Mouse (Mus musculus) liver, embryonic 16.5 days (tissue): ENCODE measurements around the gene Gm21972. TPM values are rescaled to one million over a fixed set of nuclear protein-coding genes. Genes with fewer than 3 reads are reported as not detected.

Experiments used
- ATAC-seq: fragments of 200-750 bp; cut with Nextera tagmentation; 2 replicates; pipeline ENCODE4 v1.8.0; 2017; ENCODE audit warnings: low read depth, mild to moderate bottlenecking, moderate number of reproducible peaks, moderate library complexity
- H3K27ac ChIP-seq: fragments of 300-500 bp; sonication (generic); 2 replicates; pipeline ENCODE4 v1.5.1; 2014; ENCODE audit warnings: mild to moderate bottlenecking, low read length
- H3K27me3 ChIP-seq: fragments of 300-500 bp; sonication (generic); 2 replicates; pipeline ENCODE4 v1.6.1; 2014; ENCODE audit warnings: low read depth, low read length, mixed read lengths; ENCODE audit not compliant: control insufficient read depth, insufficient read depth
- H3K36me3 ChIP-seq: fragments of 300-500 bp; sonication (generic); 2 replicates; pipeline ENCODE4 v1.6.1; 2014; ENCODE audit warnings: mild to moderate bottlenecking; ENCODE audit not compliant: control insufficient read depth, insufficient read depth
- H3K4me1 ChIP-seq: fragments of 300-500 bp; sonication (generic); 2 replicates; pipeline ENCODE4 v1.6.1; 2014; ENCODE audit warnings: low read depth, low read length, mixed read lengths; ENCODE audit not compliant: control insufficient read depth
- H3K4me2 ChIP-seq: fragments of 300-500 bp; sonication (generic); 2 replicates; pipeline ENCODE4 v1.6.1; 2014; ENCODE audit warnings: low read depth, low read length, mixed read lengths
- H3K4me3 ChIP-seq: fragments of 300-500 bp; sonication (generic); 2 replicates; pipeline ENCODE4 v1.5.1; 2014; ENCODE audit warnings: low read depth, mild to moderate bottlenecking, low read length
- H3K9ac ChIP-seq: fragments of 300-500 bp; sonication (generic); 2 replicates; pipeline ENCODE4 v1.6.1; 2014; ENCODE audit warnings: low read depth, low read length
- H3K9me3 ChIP-seq: fragments of 300-500 bp; sonication (generic); replicated peaks from 2 replicates; pipeline ENCODE4 v1.6.1; 2016; ENCODE audit warnings: low read length; ENCODE audit not compliant: control insufficient read depth
- WGBS: fragments of 180-500 bp; shearing (Covaris S2); extraction: QIAGEN DNeasy Blood & Tissue Kit; methylation state at CpG from one replicate; pipeline ENCODE4 v1.1.7; 2014; ENCODE audit not compliant: insufficient replicate concordance; 5-methylcytosine and 5-hydroxymethylcytosine counted together
- polyA plus RNA-seq: library from polyadenylated mRNA; unstranded; fragments of >200 nt; fragmentation: Nextera tagmentation; extraction: Ambion mirVana; gene quantifications from 2 replicates; pipeline ENCODE4 v1.2.1, GENCODE M21; 2015

Gene Gm21972
- polyA plus RNA-seq, 1 experiment from 2014 or later = not detected

DNA sequence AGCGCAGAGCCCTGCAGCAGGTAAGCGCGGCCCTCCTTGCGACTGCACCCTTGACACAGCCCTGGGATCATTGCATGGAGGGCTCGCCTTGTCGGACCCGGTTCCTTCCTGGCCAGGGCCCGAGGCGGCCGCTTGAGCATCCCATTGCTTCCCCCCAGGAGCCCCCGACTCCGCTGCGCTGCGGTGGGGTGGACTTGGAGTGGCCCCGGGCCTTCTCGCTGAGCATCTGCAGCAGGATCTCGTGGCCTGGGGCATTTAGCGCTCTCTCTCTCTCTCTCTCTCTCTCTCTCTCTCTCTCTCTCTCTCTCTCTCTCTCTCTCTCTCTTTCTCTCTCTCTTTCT, 21.4 kb downstream of the Gm21972 start:
- no peak overlapping the region for H3K27ac ChIP-seq
- peaks cover 29% of the 10 kb centered on the region for H3K4me1 ChIP-seq
- peak overlapping the region; percentile 83 for H3K4me2 ChIP-seq
- no peaks in the 10 kb centered on the region for H3K9me3 ChIP-seq
- peak; percentile 20 for ATAC-seq
- H3K9ac ChIP-seq = peak overlapping the region; percentile 62
- H3K36me3 ChIP-seq = no peaks in the 10 kb centered on the region
- H3K27me3 ChIP-seq = no peaks in the 10 kb centered on the region
- WGBS = under 1% methylated on average over 18 of the region's 18 CpGs
- H3K4me3 ChIP-seq = peak overlapping the region; percentile 82

DNA sequence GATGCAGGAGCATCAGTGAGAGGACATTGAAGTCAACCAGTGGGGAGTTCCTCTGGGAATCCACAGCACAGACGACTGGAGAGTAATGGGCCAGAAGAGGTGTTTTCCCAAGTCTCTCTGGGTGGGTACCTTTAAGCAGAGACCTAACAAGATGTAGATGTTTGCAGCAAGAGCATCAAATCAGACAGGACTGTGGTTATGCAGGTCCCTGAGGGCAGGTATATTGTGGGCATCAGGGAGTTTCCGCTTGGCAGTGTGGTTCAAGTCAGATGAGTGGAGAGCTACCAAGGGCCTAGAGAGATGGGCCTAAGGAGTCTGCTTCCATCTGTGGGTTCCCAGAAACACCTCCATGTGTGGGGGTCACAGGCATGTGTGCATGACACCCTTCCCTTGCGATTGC, 22.6 kb downstream of the Gm21972 start:
- 72% methylated on average over 3 of the region's 3 CpGs for WGBS
- Histone ChIP-seq H3K4me1 (peaks cover 40% of the 10 kb centered on the region), H3K27ac (no peak overlapping the region), H3K27me3 (no peaks in the 10 kb centered on the region), H3K9ac (no peak overlapping the region), H3K9me3 (no peaks in the 10 kb centered on the region), H3K4me2 (0 out of 2 replicates have a peak overlapping the region, but pooled peaks have one; percentile 83), H3K36me3 (no peaks in the 10 kb centered on the region), H3K4me3 (no peak overlapping the region)
- no peak for ATAC-seq

DNA sequence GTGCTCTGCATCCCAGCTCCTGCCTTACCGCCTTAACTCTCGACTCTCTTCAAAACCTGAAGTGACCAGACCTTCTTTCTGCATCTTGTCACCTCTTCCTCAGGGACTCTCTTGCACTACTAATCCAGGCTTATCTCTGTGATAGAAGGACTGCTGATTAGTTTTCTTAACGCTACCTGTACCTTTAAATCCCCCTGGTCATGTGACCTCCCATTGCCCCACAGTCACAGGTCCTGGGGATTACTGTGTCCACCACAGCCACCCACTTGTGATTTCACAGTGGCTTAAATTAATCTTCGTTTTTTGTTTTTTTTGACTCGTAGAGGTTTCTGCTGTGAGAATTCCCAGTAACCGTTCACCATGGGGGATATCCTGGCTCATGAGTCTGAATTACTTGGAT, 23.2 kb downstream of the Gm21972 start:
- no peak overlapping the region for H3K27ac ChIP-seq
- H3K27me3 ChIP-seq = no peaks in the 10 kb centered on the region
- no peaks in the 10 kb centered on the region for H3K36me3 ChIP-seq
- 86% methylated on average over 6 of the region's 6 CpGs for WGBS
- no peaks in the 10 kb centered on the region for H3K9me3 ChIP-seq
- no peak overlapping the region for H3K4me3 ChIP-seq
- H3K4me1 ChIP-seq = peaks cover 44% of the 10 kb centered on the region
- H3K4me2 ChIP-seq = no peak overlapping the region
- H3K9ac ChIP-seq = no peak overlapping the region
- no peak for ATAC-seq

DNA sequence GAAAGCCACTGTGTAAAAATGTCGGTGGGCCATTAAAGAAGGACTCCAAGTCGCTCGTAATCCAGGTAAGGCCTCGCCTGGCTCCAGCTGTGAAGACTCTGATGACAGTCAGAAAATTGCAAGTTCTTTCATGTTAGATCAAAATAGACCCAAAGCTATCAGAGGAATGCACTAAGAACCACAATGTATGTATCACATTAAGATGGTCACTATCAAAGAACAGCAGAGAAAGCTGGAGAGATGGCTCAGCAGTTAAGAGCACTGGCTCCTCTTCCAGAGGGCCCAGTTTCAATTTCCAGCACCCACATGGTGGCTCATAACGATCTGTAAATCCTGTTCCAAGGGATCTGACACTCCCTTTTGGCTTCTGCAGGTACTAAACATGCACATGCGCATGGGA, 26.6 kb downstream of the Gm21972 start:
- H3K27me3 ChIP-seq = no peaks in the 10 kb centered on the region
- H3K4me3 ChIP-seq = no peak overlapping the region
- H3K9ac ChIP-seq = no peak overlapping the region
- peak overlapping the region; percentile 52 for H3K4me2 ChIP-seq
- 43% methylated on average over 6 of the region's 6 CpGs for WGBS
- H3K9me3 ChIP-seq = no peaks in the 10 kb centered on the region
- peak overlapping the region; percentile 95 for H3K27ac ChIP-seq
- peak; percentile 66 for ATAC-seq
- H3K4me1 ChIP-seq = peaks cover 40% of the 10 kb centered on the region
- peaks cover 3% of the 10 kb centered on the region for H3K36me3 ChIP-seq

DNA sequence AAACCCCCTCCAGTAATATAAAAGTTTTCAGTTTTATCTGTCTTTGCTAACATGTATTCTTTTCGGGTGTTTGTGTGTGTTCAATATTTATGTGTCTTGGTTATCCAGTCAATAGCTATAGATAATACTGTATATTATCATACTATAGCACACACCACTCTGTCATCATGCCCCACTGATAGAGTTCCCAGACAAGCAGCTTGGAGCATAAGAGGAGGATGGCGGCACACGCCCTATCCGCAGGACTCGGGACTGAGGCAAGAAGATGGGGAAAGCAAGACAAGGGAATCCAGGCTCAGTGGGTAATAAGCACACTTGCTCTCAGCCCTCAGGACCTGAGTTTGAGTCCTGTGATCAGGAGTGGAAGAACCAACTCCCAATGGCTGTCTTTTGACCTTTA, 27.0 kb downstream of the Gm21972 start:
- peak overlapping the region; percentile 52 for H3K4me2 ChIP-seq
- peak overlapping the region; percentile 33; the same call in 1 of the 2 replicates for H3K9ac ChIP-seq
- 32% methylated on average over 5 of the region's 5 CpGs for WGBS
- no peak overlapping the region for H3K4me3 ChIP-seq
- peak overlapping the region; percentile 95 for H3K27ac ChIP-seq
- no peaks in the 10 kb centered on the region for H3K9me3 ChIP-seq
- H3K36me3 ChIP-seq = peaks cover 3% of the 10 kb centered on the region
- peaks cover 36% of the 10 kb centered on the region for H3K4me1 ChIP-seq
- peak; percentile 95 for ATAC-seq
- no peaks in the 10 kb centered on the region for H3K27me3 ChIP-seq

DNA sequence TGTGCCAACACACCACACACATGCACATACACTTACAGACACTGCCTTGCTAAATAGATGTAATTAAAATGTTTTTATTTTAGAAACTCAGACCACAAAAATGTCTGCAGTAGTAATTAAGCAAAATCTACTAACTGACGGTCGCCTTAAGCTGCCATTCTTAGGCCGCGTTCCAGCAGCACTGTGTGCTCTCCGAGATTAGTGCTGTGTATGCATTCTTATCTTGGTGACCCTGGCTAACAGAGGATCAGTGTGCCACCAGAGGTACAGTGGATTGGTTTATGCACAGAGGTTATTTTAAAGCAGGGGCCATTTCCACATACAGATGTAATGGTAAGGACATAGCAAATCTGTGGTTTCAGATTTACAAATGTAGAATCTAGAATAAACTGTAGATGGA, 27.6 kb downstream of the Gm21972 start:
- H3K36me3 ChIP-seq = peaks cover 3% of the 10 kb centered on the region
- peak overlapping the region; percentile 52 for H3K4me2 ChIP-seq
- H3K9ac ChIP-seq = peak overlapping the region; percentile 51
- 20% methylated on average over 5 of the region's 5 CpGs for WGBS
- no peaks in the 10 kb centered on the region for H3K9me3 ChIP-seq
- peak; percentile 91 for ATAC-seq
- H3K27me3 ChIP-seq = no peaks in the 10 kb centered on the region
- no peak overlapping the region for H3K4me3 ChIP-seq
- peak overlapping the region; percentile 95 for H3K27ac ChIP-seq
- H3K4me1 ChIP-seq = peaks cover 32% of the 10 kb centered on the region

DNA sequence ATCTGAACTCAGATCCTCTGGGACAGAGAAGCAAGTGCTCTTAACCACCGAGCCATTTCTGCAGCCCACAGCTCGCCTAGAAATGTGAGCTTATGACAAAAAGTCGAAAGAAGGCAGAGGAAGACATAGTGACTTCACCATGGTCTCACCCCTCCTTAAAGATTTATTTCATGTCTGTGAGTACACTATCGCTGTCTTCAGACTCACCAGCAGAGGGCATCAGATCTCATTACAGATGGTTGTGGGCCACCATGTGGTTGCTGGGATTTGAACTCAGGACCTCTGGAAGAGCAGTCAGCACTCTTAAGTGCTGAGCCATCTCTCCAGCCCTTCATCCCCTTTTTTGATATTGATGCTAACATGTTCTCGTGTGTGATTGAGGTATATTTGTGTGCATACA, 41.2 kb downstream of the Gm21972 start:
- Histone ChIP-seq H3K27me3 (no peaks in the 10 kb centered on the region), H3K9me3 (no peaks in the 10 kb centered on the region), H3K4me1 (no peaks in the 10 kb centered on the region; the same call in 1 of the 2 replicates), H3K36me3 (peaks cover 2% of the 10 kb centered on the region; the same call in 1 of the 2 replicates), H3K4me2 (no peak overlapping the region), H3K27ac (no peak overlapping the region), H3K9ac (no peak overlapping the region), H3K4me3 (no peak overlapping the region)
- no peak for ATAC-seq
- 77% methylated on average over 5 of the region's 5 CpGs for WGBS

DNA sequence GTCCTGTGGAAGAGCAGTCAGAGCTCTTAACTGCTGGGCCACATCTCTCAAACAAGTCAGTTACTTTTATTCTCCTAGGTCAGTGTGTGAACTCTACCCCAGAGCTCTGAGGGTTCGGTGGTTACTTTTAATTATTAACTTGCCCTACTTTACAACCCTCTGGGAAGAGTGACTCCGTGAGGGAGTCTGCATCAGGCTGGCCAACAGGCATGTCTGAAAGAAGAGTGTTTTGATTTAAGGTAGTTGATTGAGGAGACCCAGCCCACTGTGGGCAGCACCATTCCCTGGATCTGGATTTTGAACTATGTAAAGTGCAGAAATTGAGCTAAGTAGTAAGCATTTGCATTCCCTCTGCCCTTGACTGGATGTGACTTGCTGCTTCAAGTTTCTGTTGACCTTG, 42.6 kb downstream of the Gm21972 start:
- H3K27ac ChIP-seq = peak overlapping the region; percentile 6; the same call in 1 of the 2 replicates
- no peak overlapping the region for H3K4me2 ChIP-seq
- WGBS = 72% methylated on average over 2 of the region's 2 CpGs

DNA sequence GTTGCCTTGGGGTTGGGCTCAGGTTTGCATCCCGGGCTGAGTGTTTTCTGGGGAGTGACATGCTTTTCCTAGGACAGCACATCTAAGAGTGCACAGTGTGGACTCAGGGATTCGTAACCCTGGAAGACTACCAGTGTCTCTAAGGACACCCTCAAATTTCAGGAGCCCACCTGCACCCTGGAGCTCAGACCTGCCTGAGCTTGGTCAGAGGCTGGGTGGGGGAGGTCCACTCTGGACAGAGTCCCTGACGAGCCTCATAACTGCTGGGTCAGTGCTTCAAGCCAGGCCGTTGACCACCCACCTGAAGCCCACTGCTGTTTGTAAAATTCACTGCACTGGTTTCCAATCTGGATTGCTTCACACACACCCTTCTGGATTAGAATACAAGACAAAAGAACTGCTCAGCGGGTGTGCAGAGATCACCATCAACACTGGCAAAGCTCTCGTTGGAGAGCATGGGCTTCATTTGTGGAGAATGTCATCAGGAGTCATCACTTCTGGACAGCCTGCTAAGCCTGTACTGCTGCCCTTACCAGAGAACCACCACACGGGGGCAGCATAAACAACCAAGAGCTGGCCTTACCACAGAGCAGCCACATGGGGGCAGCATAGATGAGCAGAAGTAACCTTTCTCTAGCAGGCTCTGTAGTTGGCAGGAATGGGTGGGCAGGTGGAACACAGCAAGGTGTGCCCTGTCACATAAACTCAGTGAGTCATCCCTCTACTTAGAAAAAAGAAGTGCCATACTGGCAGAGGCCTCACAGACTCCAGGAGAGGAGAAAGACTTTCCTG, 45.2 kb downstream of the Gm21972 start:
- no peak overlapping the region for H3K27ac ChIP-seq
- H3K36me3 ChIP-seq = no peaks in the 10 kb centered on the region
- peak; percentile 55 for ATAC-seq
- no peaks in the 10 kb centered on the region for H3K27me3 ChIP-seq
- WGBS = 41% methylated on average over 7 of the region's 7 CpGs
- H3K4me1 ChIP-seq = peaks cover 18% of the 10 kb centered on the region
- no peaks in the 10 kb centered on the region for H3K9me3 ChIP-seq
- H3K9ac ChIP-seq = no peak overlapping the region
- no peak overlapping the region for H3K4me2 ChIP-seq
- no peak overlapping the region for H3K4me3 ChIP-seq

More for the DNA sequence above, 42.6 kb downstream of the Gm21972 start:
- Histone ChIP-seq H3K27me3 (no peaks in the 10 kb centered on the region), H3K4me3 (no peak overlapping the region), H3K9ac (no peak overlapping the region), H3K9me3 (no peaks in the 10 kb centered on the region), H3K36me3 (no peaks in the 10 kb centered on the region), H3K4me1 (no peaks in the 10 kb centered on the region; the same call in 1 of the 2 replicates)
- ATAC-seq = peak; percentile 81
